Mouse (Mus musculus) thymus, postnatal 10 days (tissue): ENCODE measurements around the gene A530016L24Rik.

Experiments
- DNase-seq, 2 experiments: peaks; one replicate each; pipeline ENCODE4 v3.0.0; 2021; ENCODE audit warnings: low spot score in 2 of 2

A530016L24Rik gene

GRCm38 (mm10) chr12:112503003-112503771 lies 13.9 kb downstream of the A530016L24Rik start:
- no peak for DNase-seq

GRCm38 (mm10) chr12:112506267-112506666 lies 17.0 kb downstream of the A530016L24Rik start:
- no peak for DNase-seq

- no peak for DNase-seq
Measured at GRCm38 (mm10) chr12:112507264-112507663, 18.0 kb downstream of the A530016L24Rik start.

GRCm38 (mm10) chr12:112507984-112508383 lies 18.7 kb downstream of the A530016L24Rik start:
- DNase-seq = no peak

- no peak for DNase-seq
Measured at GRCm38 (mm10) chr12:112510365-112510732, 21.1 kb downstream of the A530016L24Rik start.

- peak in 1 of 2 experiments; percentile 15 for DNase-seq
Measured at GRCm38 (mm10) chr12:112510733-112511372, 21.6 kb downstream of the A530016L24Rik start.

GRCm38 (mm10) chr12:112514897-112515296 lies 25.6 kb downstream of the A530016L24Rik start:
- DNase-seq = no peak

GRCm38 (mm10) chr12:112516697-112517337 lies 27.6 kb downstream of the A530016L24Rik start, which contains the start of gene Tmem179:
Tmem179 (minus strand) TSS chr12:112516747.
- no peak for DNase-seq

- DNase-seq = no peak
Measured at GRCm38 (mm10) chr12:112518105-112518504, 28.9 kb downstream of the A530016L24Rik start.

- DNase-seq = no peak
Measured at GRCm38 (mm10) chr12:112533758-112534157, 44.5 kb downstream of the A530016L24Rik start.

- DNase-seq = no peak
Measured at GRCm38 (mm10) chr12:112537233-112537632, 48.0 kb downstream of the A530016L24Rik start.

- no peak for DNase-seq
Measured at GRCm38 (mm10) chr12:112538356-112538755, 49.1 kb downstream of the A530016L24Rik start.

- DNase-seq = no peak
Measured at GRCm38 (mm10) chr12:112539466-112539965, 50.3 kb downstream of the A530016L24Rik start.

GRCm38 (mm10) chr12:112540321-112540720 lies 51.1 kb downstream of the A530016L24Rik start:
- DNase-seq = no peak

- DNase-seq = no peak
Measured at GRCm38 (mm10) chr12:112541483-112542091, 52.3 kb downstream of the A530016L24Rik start.

- DNase-seq = no peak
Measured at GRCm38 (mm10) chr12:112542257-112542919, 53.1 kb downstream of the A530016L24Rik start.

GRCm38 (mm10) chr12:112542920-112543300 lies 53.7 kb downstream of the A530016L24Rik start:
- peak; percentile 38 to 87 for DNase-seq

- DNase-seq = no peak
Measured at GRCm38 (mm10) chr12:112543941-112544340, 54.7 kb downstream of the A530016L24Rik start.

- no peak for DNase-seq
Measured at GRCm38 (mm10) chr12:112544946-112545701, 55.9 kb downstream of the A530016L24Rik start.

GRCm38 (mm10) chr12:112546110-112546509 lies 56.9 kb downstream of the A530016L24Rik start:
- DNase-seq = no peak

GRCm38 (mm10) chr12:112549287-112549686 lies 60.0 kb downstream of the A530016L24Rik start:
- DNase-seq = no peak
